Mouse (Mus musculus) ES-E14 (cell line): ENCODE measurements around the gene Msn. TPM values are rescaled to one million over a fixed set of nuclear protein-coding genes. Genes with fewer than 3 reads are reported as not detected.

ENCODE experiments used
- DNase-seq: peaks from one replicate; pipeline ENCODE4 v3.0.0-alpha.2; 2013; ENCODE audit warnings: low read depth, low spot score
- H3K27ac ChIP-seq: 2 replicates; pipeline ENCODE4 v1.5.1; 2012; ENCODE audit warnings: low read depth, mild to moderate bottlenecking, low read length, moderate library complexity, mixed read lengths; ENCODE audit not compliant: poor library complexity, insufficient read depth, severe bottlenecking
- H3K36me3 ChIP-seq: 2 replicates; pipeline ENCODE4 v1.6.1; 2012; ENCODE audit warnings: mild to moderate bottlenecking, low read length, moderate library complexity, mixed read lengths; ENCODE audit not compliant: control insufficient read depth, poor library complexity, insufficient read depth, severe bottlenecking
- H3K4me1 ChIP-seq, 2 experiments: fragments of 150-350 bp in 1 of 2; sonication (generic) in 1 of 2; 2 replicates each; pipeline ENCODE4 v1.6.1; 2012; ENCODE audit warnings: low read length in 2 of 2, mild to moderate bottlenecking in 1 of 2, mixed read lengths in 1 of 2; ENCODE audit not compliant: control insufficient read depth in 2 of 2, insufficient read depth in 2 of 2, poor library complexity in 1 of 2
- H3K4me3 ChIP-seq, 2 experiments: fragments of 150-350 bp in 1 of 2; sonication (generic) in 1 of 2; 2 replicates each; pipeline ENCODE4 v1.5.1; 2012; ENCODE audit warnings: low read length in 2 of 2, low read depth in 1 of 2, mild to moderate bottlenecking in 1 of 2, mixed read lengths in 1 of 2; ENCODE audit not compliant: insufficient read depth in 1 of 2, poor library complexity in 1 of 2, severe bottlenecking in 1 of 2
- H3K9ac ChIP-seq: 2 replicates; pipeline ENCODE4 v1.6.1; 2012; ENCODE audit warnings: low read depth, mild to moderate bottlenecking, low read length, mixed read lengths; ENCODE audit not compliant: poor library complexity, insufficient read depth, severe bottlenecking
- H3K9me3 ChIP-seq: fragments of 150-350 bp; sonication (generic); 2 replicates; pipeline ENCODE4 v1.6.1; 2012; ENCODE audit warnings: low read depth, mild to moderate bottlenecking, low read length; ENCODE audit not compliant: control insufficient read depth, insufficient read depth
- CHD2 ChIP-seq: IDR thresholded peaks from 2 replicates; pipeline ENCODE4 v1.6.1; 2014; ENCODE audit warnings: mild to moderate bottlenecking, low read depth, low read length, inconsistent platforms
- HCFC1 ChIP-seq: IDR thresholded peaks from 2 replicates; pipeline ENCODE4 v1.6.1; 2012; ENCODE audit warnings: low read length, inconsistent platforms, borderline replicate concordance; ENCODE audit not compliant: insufficient read depth
- MAFK ChIP-seq: IDR thresholded peaks from 2 replicates; pipeline ENCODE4 v1.6.1; 2014; ENCODE audit warnings: mild to moderate bottlenecking, low read depth, low read length, inconsistent platforms; ENCODE audit not compliant: insufficient read depth
- ZC3H11A ChIP-seq: IDR thresholded peaks from 2 replicates; pipeline ENCODE4 v1.6.1; 2012; ENCODE audit warnings: low read depth, mild to moderate bottlenecking, inconsistent platforms, low read length, borderline replicate concordance
- ZNF384 ChIP-seq: IDR thresholded peaks from 2 replicates; pipeline ENCODE4 v1.6.1; 2012; ENCODE audit warnings: low read depth, low read length, inconsistent platforms
- in situ Hi-C, 2 experiments: fragments of 600-800 bp; cut with MboI; formaldehyde crosslinking; loops; one replicate each; pipeline ENCODE4 v1.15.1; 2025; ENCODE audit warnings: low sequenced_read_pairs in 2 of 2, inconsistent platforms in 1 of 2; ENCODE audit not compliant: unreplicated experiment in 2 of 2
- total RNA-seq: library from RNA; depleted of rRNA; stranded (reverse); fragments of 300-350 nt; gene quantifications from 2 replicates; pipeline ENCODE4 v1.2.3, GENCODE M21; 2012

Gene Msn
- total RNA-seq, 1 experiment, result 43.1 TPM

- Histone ChIP-seq H3K9ac (no peak overlapping the region), H3K36me3 (no peaks in the 10 kb centered on the region), H3K4me1 (peaks cover 0 to 4% of the 10 kb centered on the region in 2 experiments; a peak in 2 of 4 replicates), H3K27ac (no peak overlapping the region; the same call in 1 of the 2 replicates), H3K9me3 (no peaks in the 10 kb centered on the region), H3K4me3 (no peak overlapping the region)
- in situ Hi-C loops, result loop anchor here in 1 of 2 experiments (25.0 kb wide), 1 partner anchor 1228 kb away; no protein-coding TSS in a partner anchor
- DNase-seq, result no peak
- TF ChIP-seq MAFK, result no peak
- TF ChIP-seq ZNF384, result no peak
- TF ChIP-seq ZC3H11A, result no peak
- no peak for TF ChIP-seq CHD2
- no peak for TF ChIP-seq HCFC1
Measured at GRCm38 (mm10) chrX:96134243-96134661, 38.4 kb downstream of the Msn start.

GRCm38 (mm10) chrX:96134840-96135580, 39.2 kb downstream of the Msn start:
- in situ Hi-C loops, result loop anchor here in 1 of 2 experiments (25.0 kb wide), 1 partner anchor 1227 kb away; no protein-coding TSS in a partner anchor
- TF ChIP-seq ZC3H11A (no peak), HCFC1 (no peak), ZNF384 (no peak), CHD2 (no peak), MAFK (no peak)
- Histone ChIP-seq H3K9me3 (no peaks in the 10 kb centered on the region), H3K4me1 (peaks cover 0 to 4% of the 10 kb centered on the region in 2 experiments; a peak in 2 of 4 replicates), H3K27ac (peak overlapping the region; percentile 22; the same call in 1 of the 2 replicates), H3K4me3 (no peak overlapping the region), H3K36me3 (no peaks in the 10 kb centered on the region), H3K9ac (no peak overlapping the region; the same call in 1 of the 2 replicates)
- DNase-seq, result no peak

- no peak overlapping the region for H3K9ac ChIP-seq
- no peak overlapping the region for H3K27ac ChIP-seq
- H3K36me3 ChIP-seq, result no peaks in the 10 kb centered on the region
- H3K4me3 ChIP-seq, result no peak overlapping the region
- DNase-seq, result no peak
- no peak for TF ChIP-seq HCFC1
- TF ChIP-seq ZNF384, result no peak
- no peak for TF ChIP-seq ZC3H11A
- no peak for TF ChIP-seq MAFK
- no peak for TF ChIP-seq CHD2
- peaks cover 0 to 2% of the 10 kb centered on the region in 2 experiments; a peak in 2 of 4 replicates for H3K4me1 ChIP-seq
- in situ Hi-C loops, result loop anchor here in 1 of 2 experiments (25.0 kb wide), 1 partner anchor 1227 kb away; no protein-coding TSS in a partner anchor
- no peaks in the 10 kb centered on the region for H3K9me3 ChIP-seq
Measured at GRCm38 (mm10) chrX:96135581-96135980, 39.7 kb downstream of the Msn start.

GRCm38 (mm10) chrX:96139262-96139661, 43.4 kb downstream of the Msn start:
- no peak overlapping the region for H3K9ac ChIP-seq
- TF ChIP-seq HCFC1 (no peak), ZNF384 (no peak), MAFK (no peak), ZC3H11A (no peak), CHD2 (no peak)
- no peak overlapping the region for H3K27ac ChIP-seq
- H3K9me3 ChIP-seq, result no peaks in the 10 kb centered on the region
- peaks cover 0 to 2% of the 10 kb centered on the region in 2 experiments; a peak in 2 of 4 replicates for H3K4me1 ChIP-seq
- no peak overlapping the region for H3K4me3 ChIP-seq
- DNase-seq, result no peak
- in situ Hi-C loops, result loop anchor here in 1 of 2 experiments (25.0 kb wide), 1 partner anchor 1223 kb away; no protein-coding TSS in a partner anchor
- H3K36me3 ChIP-seq, result no peaks in the 10 kb centered on the region
